Comparison of ENCODE assay signal across 9 mouse cellular contexts in genomic region chr6:49228126-49228679, GRCm38 (mm10). TPM values are rescaled to one million over a fixed set of nuclear protein-coding genes. Genes with fewer than 3 reads are reported as not detected.
DNase-seq lines count a peak whose midpoint lies in the region; ATAC-seq lines count a peak whose summit lies in the region.
"Had no signal": no experiment of that assay in that cellular context is flagged by ENCODE, and none has a peak within 500 bp of the region (broad histone marks: within the 10 kb centered on the region; RNA-seq: fewer than 3 reads in every experiment).

No protein-coding gene starts in this region.

- no peaks in the 10 kb centered on the region for H3K4me1 ChIP-seq in embryonic facial prominence, embryonic 11.5 days (ENCODE audit: control insufficient read depth, insufficient read depth, low read length)
- peaks cover 20% of the 10 kb centered on the region for H3K4me1 ChIP-seq in limb, embryonic 10.5 days
- H3K4me1 ChIP-seq: neural tube, embryonic 12.5 days had no signal

- intact Hi-C loops in left cerebral cortex, postnatal 4 days (cut with DNase I), result no loop called here
- intact Hi-C loops in left cerebral cortex, postnatal 10 days (cut with DNase I), result loop anchor here (5.0 kb wide), 1 partner anchor 169 kb away; the partner anchor contains the start of gene Stk31

- ATAC-seq in embryonic facial prominence, embryonic 11.5 days (replicated peaks; ENCODE audit: insufficient number of reproducible peaks, low FRiP score, low TSS enrichment, low read depth), result 0 out of 2 replicates have a peak, but pooled peaks have one; percentile 57

- H3K9me3 ChIP-seq in embryonic facial prominence, embryonic 11.5 days (replicated peaks; ENCODE audit: control insufficient read depth, low read length), result no peaks in the 10 kb centered on the region
- H3K9me3 ChIP-seq in limb, embryonic 10.5 days (replicated peaks), result no peaks in the 10 kb centered on the region
- H3K9me3 ChIP-seq: neural tube, embryonic 12.5 days had no signal

- H3K36me3 ChIP-seq in embryonic facial prominence, embryonic 11.5 days (replicated peaks; ENCODE audit: control insufficient read depth, insufficient read depth, low read depth, low read length), result no peaks in the 10 kb centered on the region
- no peaks in the 10 kb centered on the region for H3K36me3 ChIP-seq in limb, embryonic 10.5 days
- H3K36me3 ChIP-seq: neural tube, embryonic 12.5 days had no signal

- H3K4me2 ChIP-seq in embryonic facial prominence, embryonic 11.5 days (ENCODE audit: low read depth, low read length), result no peak overlapping the region
- H3K4me2 ChIP-seq: neural tube, embryonic 12.5 days had no signal

- no peak overlapping the region for H3K27ac ChIP-seq in embryonic facial prominence, embryonic 11.5 days (replicated peaks; ENCODE audit: low read depth, low read length)
- H3K27ac ChIP-seq in limb, embryonic 10.5 days, result no peak overlapping the region
- H3K27ac ChIP-seq: neural tube, embryonic 12.5 days had no signal

- 17% methylated on average over 7 of the region's 7 CpGs for WGBS in embryonic facial prominence, embryonic 11.5 days
- 18% methylated on average over 7 of the region's 7 CpGs for WGBS in limb, embryonic 10.5 days

- H3K27me3 ChIP-seq in embryonic facial prominence, embryonic 11.5 days (ENCODE audit: control insufficient read depth, insufficient read depth, low read length), result no peaks in the 10 kb centered on the region
- no peaks in the 10 kb centered on the region for H3K27me3 ChIP-seq in limb, embryonic 10.5 days (ENCODE audit: low read depth, poor library complexity, severe bottlenecking)
- H3K27me3 ChIP-seq: neural tube, embryonic 12.5 days had no signal

- H3K9ac ChIP-seq in embryonic facial prominence, embryonic 11.5 days (replicated peaks; ENCODE audit: low read length), result no peak overlapping the region
- H3K9ac ChIP-seq: neural tube, embryonic 12.5 days had no signal

- peak; percentile 50 for DNase-seq in adrenal gland, postnatal 10 days
- no peak for DNase-seq in adrenal gland, adult 18-20 months (ENCODE audit: low spot score in 2 of 2)
- DNase-seq in left cerebral cortex, postnatal 4 days, result peak; percentile 54
- no peak for DNase-seq in left cerebral cortex, postnatal 10 days (ENCODE audit: extremely low spot score in 1 of 2, low spot score in 2 of 2)
- peak; percentile 63 for DNase-seq in embryonic facial prominence, embryonic 11.5 days (ENCODE audit: low spot score)
- DNase-seq in limb, embryonic 10.5 days (ENCODE audit: low spot score), result peak; percentile 40
- peak; percentile 76 for DNase-seq in retina, embryonic 14.5 days (ENCODE audit: low spot score)
- no peak for DNase-seq in right cerebral cortex, adult 2 months (ENCODE audit: low spot score in 2 of 2)

- H3K4me3 ChIP-seq in embryonic facial prominence, embryonic 11.5 days (ENCODE audit: low read depth, low read length), result no peak overlapping the region
- H3K4me3 ChIP-seq in limb, embryonic 10.5 days, result no peak overlapping the region
- H3K4me3 ChIP-seq: neural tube, embryonic 12.5 days had no signal

RNA-seq across cellular contexts. Expression of gene Igf2bp3, which starts 13.4 kb away (rescaled TPM):
- 1 to 10 TPM; 7.1 to 7.6 TPM for total RNA-seq in adrenal gland, postnatal 10 days (2021)
- total RNA-seq in adrenal gland, adult 18-20 months (2021), result under 1 TPM in 1 of 2 experiments, not detected in 1; 0.10 TPM
- total RNA-seq in left cerebral cortex, postnatal 4 days (2021), result 1 to 10 TPM; 5.0 to 6.5 TPM
- total RNA-seq in left cerebral cortex, postnatal 10 days (2021), result 1 to 10 TPM; 1.2 TPM
- 138 and 149 TPM in 2 replicates for polyA plus RNA-seq in embryonic facial prominence, embryonic 11.5 days (2014; fragmentation: Nextera tagmentation; extraction: Ambion mirVana)
- polyA plus RNA-seq in limb, embryonic 10.5 days (2016; fragmentation: Nextera tagmentation; extraction: Ambion mirVana), result 148 and 149 TPM in 2 replicates

RNA-seq across cellular contexts. Expression of gene Tra2a, which starts 35.6 kb away (rescaled TPM):
- total RNA-seq in adrenal gland, postnatal 10 days (2021), result 10 to 100 TPM; 47.8 to 51.1 TPM
- total RNA-seq in adrenal gland, adult 18-20 months (2021), result 100 to 1,000 TPM; 102 to 111 TPM
- 10 to 100 TPM; 91.9 to 94.1 TPM for total RNA-seq in left cerebral cortex, postnatal 4 days (2021)
- total RNA-seq in left cerebral cortex, postnatal 10 days (2021), result 10 to 100 TPM; 66.7 to 68.8 TPM
- 53.3 and 55.5 TPM in 2 replicates for polyA plus RNA-seq in embryonic facial prominence, embryonic 11.5 days (2014; fragmentation: Nextera tagmentation; extraction: Ambion mirVana)
- polyA plus RNA-seq in limb, embryonic 10.5 days (2016; fragmentation: Nextera tagmentation; extraction: Ambion mirVana), result 126 and 128 TPM in 2 replicates

Comparison
In these comparisons a context has a peak if more than half of its experiments do, and no peak if none do; other contexts are left out.
1. DNase-seq: peak in adrenal gland, postnatal 10 days (single experiment), left cerebral cortex, postnatal 4 days (single experiment), embryonic facial prominence, embryonic 11.5 days (single experiment), limb, embryonic 10.5 days (single experiment) and retina, embryonic 14.5 days (single experiment); none in adrenal gland, adult 18-20 months (0 of 2), left cerebral cortex, postnatal 10 days (0 of 2) and right cerebral cortex, adult 2 months (0 of 2).